Mouse (Mus musculus) yolk sac, embryonic 10.5 days (tissue): Measurements from ENCODE around the gene Gpr182.

Experiments
- DNase-seq: peaks from one replicate; pipeline ENCODE4 v3.0.0-alpha.2; 2017; ENCODE audit warnings: low spot score

Gene Gpr182

DNA sequence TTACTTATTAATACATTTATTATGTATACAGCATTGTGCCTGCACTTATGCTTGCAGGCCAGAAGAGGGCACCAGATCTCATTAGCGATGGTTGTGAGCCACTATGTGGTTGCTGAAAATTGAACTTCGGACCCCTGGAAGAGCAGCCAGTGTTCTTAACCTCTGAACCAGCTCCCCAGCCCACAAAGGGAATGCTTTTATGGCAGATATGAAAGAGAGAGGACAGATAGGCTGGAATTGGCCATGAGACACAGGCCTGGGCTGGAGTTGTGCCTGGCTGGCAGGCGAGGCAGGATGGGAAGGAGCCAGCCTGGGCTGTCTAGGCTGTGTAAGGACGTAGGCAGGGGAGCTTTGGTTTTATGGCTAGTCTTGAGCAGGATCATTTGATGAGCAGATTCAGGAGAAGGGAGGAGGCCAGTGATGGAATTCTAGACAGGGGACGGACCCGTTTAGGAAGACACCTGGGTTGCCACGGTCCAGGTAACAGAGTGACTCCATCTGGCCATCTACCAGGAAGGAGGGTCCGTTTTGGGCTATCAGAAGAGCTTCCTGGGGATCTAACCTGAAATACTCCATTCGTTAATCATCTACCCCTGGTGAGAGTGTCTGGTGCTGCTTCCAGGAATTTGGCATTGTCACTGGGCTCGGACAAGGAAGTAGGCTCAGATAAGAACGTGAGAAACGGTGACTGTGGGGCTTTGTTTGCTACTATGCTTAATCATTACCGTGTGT, 13.2 kb downstream of the Gpr182 start:
- DNase-seq = peak; percentile 86

DNA sequence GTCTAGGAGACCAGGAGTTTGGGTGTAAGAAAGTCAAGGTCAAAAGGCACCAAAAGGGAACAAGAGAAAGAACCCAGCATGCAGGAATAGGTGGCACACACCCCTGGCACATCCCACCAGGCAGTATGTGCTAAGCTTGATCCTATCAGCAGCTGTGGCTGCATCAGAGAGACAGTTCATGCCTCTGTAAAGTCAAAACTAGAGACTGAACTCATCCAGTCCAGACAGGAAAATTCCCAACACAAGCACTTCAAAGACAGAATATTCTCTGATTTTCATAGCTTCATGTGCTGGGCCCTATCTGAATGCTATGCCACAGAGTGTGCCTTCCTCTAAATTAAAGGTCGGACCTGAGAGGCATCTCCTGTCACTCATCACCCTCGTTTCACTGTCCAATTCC, 14.0 kb downstream of the Gpr182 start:
- no peak for DNase-seq

DNA sequence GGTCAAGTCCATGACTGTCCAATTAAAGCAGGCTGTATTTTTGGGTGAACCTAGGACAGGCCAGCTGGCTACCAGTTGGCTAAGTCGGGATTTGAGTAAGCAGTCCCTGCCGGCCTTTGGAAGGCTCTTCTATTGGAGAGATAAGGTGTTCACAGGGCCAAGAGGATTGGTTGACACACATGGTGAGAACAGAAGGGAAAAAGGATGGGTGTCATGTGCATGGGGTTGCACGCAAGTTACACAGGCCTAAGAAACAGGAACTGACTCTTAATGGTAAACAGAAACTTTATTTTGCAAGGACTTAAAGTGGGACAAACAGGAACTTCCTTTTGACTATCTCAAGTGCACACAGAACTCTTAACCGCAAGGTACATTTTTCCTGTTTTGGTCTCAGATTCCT, 14.6 kb downstream of the Gpr182 start:
- DNase-seq = no peak

- DNase-seq = no peak
Observed at GRCm38 (mm10) chr10:127736266-127736665, 15.3 kb downstream of the Gpr182 start.

DNA sequence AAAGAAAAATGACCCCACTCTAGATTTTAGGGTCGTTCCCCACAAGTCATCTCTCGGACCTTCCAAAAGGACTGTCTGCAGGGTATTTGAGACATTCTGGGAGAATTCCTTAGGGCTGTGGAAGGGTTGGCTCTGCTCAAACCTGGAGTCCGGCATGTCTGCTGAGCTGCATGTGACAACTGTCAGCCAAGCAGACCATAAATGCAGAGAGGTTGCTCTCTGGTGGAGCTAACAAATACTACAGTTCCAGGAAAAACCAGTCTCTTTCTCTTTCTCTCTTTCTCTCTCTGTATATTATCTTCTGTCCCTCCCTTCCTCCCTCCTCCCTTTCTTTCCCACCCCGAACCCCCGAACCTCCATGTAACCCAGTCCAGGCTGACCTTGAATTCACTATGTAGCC, 17.1 kb downstream of the Gpr182 start:
- no peak for DNase-seq

- DNase-seq = no peak
Observed at GRCm38 (mm10) chr10:127731397-127731796, 20.1 kb downstream of the Gpr182 start.

- no peak for DNase-seq
Observed at GRCm38 (mm10) chr10:127730933-127731310, 20.6 kb downstream of the Gpr182 start.

DNA sequence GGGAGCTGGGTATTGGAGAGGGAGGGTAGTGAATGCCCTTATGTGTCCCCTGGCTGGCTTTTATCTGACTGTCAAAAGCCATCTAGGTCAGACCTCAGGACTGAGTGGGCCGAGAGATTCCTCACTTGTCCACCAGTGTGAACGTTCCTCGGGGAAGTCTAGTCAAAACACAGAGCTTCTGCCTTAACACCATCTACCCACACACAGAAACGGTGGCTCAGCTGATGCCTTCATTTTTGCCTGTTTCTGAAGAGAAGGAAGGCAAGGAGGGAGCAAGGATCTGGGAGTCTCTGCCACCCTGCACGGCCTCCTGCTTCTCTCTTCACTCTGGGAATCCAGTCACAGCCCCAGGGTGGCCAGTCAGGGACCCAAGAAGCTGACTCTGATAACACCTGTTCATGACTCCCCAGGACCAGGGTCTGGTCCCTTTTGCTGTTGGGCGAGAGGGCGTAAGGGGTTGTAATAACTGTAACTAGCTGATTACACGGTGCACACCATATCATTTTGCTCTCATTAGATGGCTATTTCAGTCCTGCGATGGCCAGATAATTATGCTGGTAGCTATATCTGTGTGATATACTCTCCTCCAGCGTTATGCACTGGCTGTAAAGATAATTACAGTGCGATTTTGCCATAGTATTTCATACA, 21.1 kb downstream of the Gpr182 start:
- DNase-seq = no peak

DNA sequence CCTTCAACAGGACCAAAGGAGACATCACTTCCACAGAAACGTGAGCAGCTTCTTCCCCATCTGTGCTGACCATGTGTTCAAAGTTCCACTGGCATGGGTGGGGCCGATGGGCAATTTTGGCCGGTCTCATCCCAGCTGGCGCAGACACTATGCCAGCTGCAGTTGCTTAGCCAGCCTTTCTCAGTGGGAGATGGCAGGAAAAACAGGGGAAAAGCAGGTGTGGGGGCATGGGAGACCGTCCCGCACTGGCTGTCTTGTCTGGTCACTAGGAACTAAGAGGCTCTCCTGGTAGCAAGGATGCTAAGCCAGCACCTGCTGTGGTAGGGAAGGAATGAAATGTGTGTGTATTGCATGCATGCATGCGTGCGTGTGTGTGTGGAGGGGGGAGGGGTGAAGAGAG, 23.1 kb downstream of the Gpr182 start:
- no peak for DNase-seq

DNA sequence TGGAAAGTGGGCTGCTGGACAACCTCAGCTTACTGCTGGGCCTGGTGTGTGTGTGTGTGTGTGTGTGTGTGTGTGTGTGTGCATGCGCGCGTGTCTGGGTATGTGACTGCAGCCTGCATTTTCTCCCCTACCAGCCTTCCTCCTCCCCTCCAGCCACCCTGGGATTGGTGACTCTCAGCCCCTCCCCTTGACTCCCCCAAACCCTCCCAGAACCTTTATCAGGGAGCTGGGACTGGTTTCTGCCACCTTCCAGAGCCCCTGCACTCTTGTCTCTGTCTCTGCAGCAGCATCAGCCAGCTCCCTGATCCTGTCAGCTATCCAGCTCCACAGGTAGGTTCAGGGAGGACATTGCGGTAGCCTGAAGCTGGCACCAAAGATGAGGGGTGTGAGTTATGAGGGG, 26.4 kb downstream of the Gpr182 start:
- DNase-seq = no peak

GRCm38 (mm10) chr10:127724178-127724577, 27.4 kb downstream of the Gpr182 start, which contains the start of gene Tac2:
Gene Tac2, plus strand, starts transcription at chr10:127724478.
- no peak for DNase-seq

- DNase-seq = no peak
Observed at GRCm38 (mm10) chr10:127721671-127722418, 29.7 kb downstream of the Gpr182 start.

GRCm38 (mm10) chr10:127712736-127713135, 38.8 kb downstream of the Gpr182 start:
- DNase-seq = no peak

DNA sequence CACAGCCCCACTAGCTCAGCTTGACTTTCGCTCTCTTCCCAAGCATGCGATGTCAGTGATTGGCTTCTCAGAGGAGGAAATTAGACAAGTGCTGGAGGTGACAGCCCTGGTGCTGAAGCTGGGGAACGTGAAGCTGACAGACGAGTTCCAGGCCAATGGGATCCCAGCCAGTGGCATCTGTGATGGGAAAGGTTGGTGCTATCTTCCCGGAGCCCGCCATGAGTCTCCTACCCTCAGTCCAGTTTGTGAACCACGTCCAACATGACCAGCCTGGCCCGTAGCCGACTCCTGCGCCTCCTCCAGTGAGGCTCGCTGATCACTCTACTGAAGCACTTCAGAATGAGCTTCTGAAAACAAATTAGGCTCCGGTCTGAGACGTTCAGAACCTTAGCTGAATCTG, 41.2 kb downstream of the Gpr182 start:
- no peak for DNase-seq

DNA sequence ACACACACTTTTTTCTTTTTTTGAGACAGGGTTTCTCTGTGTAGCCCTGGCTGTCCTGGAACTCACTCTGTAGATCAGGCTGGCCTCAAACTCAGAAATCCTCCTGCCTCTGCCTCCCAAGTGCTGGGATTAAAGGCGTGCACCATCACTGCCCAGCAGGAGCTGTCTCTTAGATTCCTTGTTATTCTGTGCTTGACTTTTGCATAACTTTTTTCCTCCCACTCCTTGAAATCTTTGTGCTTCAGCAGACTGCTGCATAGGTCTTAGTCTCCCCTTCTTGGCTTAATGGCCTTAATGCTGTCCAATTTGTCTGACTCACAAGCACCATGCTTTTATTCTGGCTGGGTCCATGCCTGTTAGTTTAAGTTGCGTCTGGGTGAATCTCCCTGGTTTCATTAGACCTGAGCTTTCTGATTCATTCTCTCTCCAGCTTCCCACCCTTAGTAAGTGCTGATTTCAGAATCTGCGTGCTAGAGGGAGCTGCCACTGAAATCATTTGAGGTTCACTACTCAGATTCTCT, 42.6 kb downstream of the Gpr182 start:
- no peak for DNase-seq

- no peak for DNase-seq
Observed at GRCm38 (mm10) chr10:127707721-127708120, 43.8 kb downstream of the Gpr182 start.

DNA sequence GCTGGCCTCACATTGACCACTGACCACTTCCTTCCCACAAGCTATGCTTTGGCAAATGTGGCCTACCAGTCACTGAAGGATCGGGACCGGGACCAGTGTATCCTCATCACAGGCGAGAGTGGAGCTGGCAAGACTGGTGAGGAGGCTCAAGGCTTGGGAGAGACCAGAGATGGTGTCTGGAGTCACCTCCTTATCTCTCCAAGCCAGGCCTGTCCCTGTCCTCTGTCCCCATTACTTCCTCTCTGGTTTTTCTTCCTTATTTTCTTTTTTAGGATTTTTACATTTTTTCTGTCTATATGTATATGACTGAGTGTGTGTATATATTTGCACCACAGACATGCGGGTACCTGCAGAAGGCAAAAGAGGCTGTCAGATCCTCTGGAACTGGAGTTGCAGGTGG, 45.7 kb downstream of the Gpr182 start:
- DNase-seq = no peak

DNA sequence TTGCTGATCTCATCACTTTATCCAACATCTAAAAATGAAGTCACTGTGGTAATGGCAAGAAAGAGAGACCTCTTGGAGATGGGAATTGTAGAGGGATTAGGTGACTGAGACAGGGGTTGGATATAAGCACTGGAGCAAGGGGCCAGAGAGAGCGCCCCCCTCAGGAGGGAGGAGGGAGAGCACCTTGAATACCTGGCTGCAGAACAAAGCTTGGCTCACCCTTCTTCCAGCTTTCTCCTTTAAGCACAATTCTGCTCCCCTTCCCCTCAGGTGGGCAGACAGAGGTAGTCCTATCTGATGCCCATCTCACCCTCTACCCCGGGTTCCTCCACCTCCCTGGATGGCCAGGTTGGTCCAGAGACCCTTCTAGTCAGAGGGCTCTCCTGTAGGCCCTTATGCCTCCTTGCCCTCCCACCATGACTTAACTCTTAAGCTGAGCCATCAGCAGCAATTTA, 46.7 kb downstream of the Gpr182 start, which contains the start of gene Myo1a:
TSS of gene Myo1a (plus strand) at position 405 of the 455 bp plus-strand sequence.
- DNase-seq = no peak

- DNase-seq = no peak
Observed at GRCm38 (mm10) chr10:127704293-127704692, 47.2 kb downstream of the Gpr182 start.

DNA sequence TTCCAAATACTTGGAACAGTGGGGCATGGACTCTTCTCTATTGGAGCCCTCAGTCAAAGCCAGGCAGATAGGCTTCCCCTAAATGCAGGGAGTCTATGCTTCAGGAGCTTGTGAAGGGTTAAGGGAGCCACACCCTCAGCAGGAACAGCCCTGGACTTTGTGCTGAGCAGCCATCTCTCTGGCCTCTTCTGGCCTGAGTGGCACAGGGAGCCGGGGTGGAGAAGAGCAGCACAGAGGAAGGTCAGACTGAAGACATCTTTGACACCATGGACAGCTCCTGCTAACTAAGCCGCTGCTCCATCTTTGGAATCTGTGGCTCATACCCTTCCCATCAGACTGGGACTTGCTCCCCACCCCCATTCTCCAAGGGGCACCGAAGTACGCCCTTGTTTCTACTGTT, 48.2 kb downstream of the Gpr182 start:
- peak; percentile 32 for DNase-seq

DNA sequence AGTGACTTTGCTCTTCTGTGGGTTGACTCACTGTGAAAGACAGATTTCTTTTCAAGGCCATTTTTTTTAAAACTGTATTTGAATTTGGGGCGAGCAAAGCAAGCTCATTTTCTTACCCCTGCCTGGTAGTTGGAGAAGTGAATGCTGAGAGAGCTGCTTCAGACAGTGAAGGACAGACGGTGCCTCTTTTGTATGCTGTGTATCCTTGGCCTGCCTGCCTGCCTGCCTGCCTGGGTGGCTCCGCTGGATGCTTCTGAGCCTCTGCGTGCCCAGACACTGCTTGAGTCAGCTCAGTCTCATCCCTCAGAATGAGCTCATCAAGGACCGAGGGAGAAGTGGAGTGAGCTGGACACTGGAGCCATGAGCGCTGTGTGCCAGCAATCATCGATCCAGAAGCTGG, 52.6 kb downstream of the Gpr182 start:
- no peak for DNase-seq
